Mouse (Mus musculus) C2C12 (cell line): ENCODE measurements around the gene Hist1h1d. TPM values are rescaled to one million over a fixed set of nuclear protein-coding genes. Genes with fewer than 3 reads are reported as not detected.

Experiments used
- H3K27me3 ChIP-seq: one replicate; pipeline ENCODE4 v1.6.1; 2011; ENCODE audit not compliant: control insufficient read depth, insufficient read depth, insufficient read length
- H3K36me3 ChIP-seq: one replicate; pipeline ENCODE4 v1.6.1; 2011; ENCODE audit not compliant: control insufficient read depth, insufficient read depth
- H3K4me3 ChIP-seq: one replicate; pipeline ENCODE4 v1.5.1; 2011; ENCODE audit warnings: mild to moderate bottlenecking, control low read depth; ENCODE audit not compliant: poor library complexity, insufficient read depth, severe bottlenecking
- H3K79me2 ChIP-seq: one replicate; pipeline ENCODE4 v1.6.1; 2011; ENCODE audit not compliant: control insufficient read depth, insufficient read depth
- H3K79me3 ChIP-seq: one replicate; pipeline ENCODE4 v1.6.1; 2011; ENCODE audit warnings: low read depth, control low read depth
- H3ac ChIP-seq: one replicate; pipeline ENCODE3; 2011; ENCODE audit warnings: low read depth; ENCODE audit not compliant: control insufficient read depth, insufficient read length
- CEBPB ChIP-seq: IDR thresholded peaks from one replicate; pipeline ENCODE4 v1.6.1; 2011; ENCODE audit warnings: low read depth, mild to moderate bottlenecking, control low read depth, moderate library complexity
- CTCF ChIP-seq: IDR thresholded peaks from one replicate; pipeline ENCODE4 v1.5.1; 2011; ENCODE audit not compliant: control insufficient read depth, insufficient read depth, insufficient read length
- FOSL1 ChIP-seq: IDR thresholded peaks from one replicate; pipeline ENCODE4 v1.8.0; 2011; ENCODE audit warnings: mild to moderate bottlenecking, low read length; ENCODE audit not compliant: poor library complexity, insufficient read depth, severe bottlenecking
- MAX ChIP-seq: IDR thresholded peaks from one replicate; pipeline ENCODE4 v1.6.1; 2011; ENCODE audit warnings: mild to moderate bottlenecking, control low read depth
- MYOD1 ChIP-seq: IDR thresholded peaks from one replicate; pipeline ENCODE4 v1.6.1; 2011; ENCODE audit warnings: low read depth; ENCODE audit not compliant: control insufficient read depth, insufficient read length
- MYOG ChIP-seq: IDR thresholded peaks from one replicate; pipeline ENCODE4 v1.6.1; 2011; ENCODE audit not compliant: control insufficient read depth, insufficient read length; ENCODE audit errors: extremely low read depth
- USF1 ChIP-seq: IDR thresholded peaks from one replicate; pipeline ENCODE4 v1.6.1; 2011; ENCODE audit warnings: low read depth, mild to moderate bottlenecking, control low read depth, moderate library complexity
- polyA plus RNA-seq: library from polyadenylated mRNA; unstranded; fragments of >200 nt; fragmentation: generic; extraction: Trizol; gene quantifications from one replicate; pipeline ENCODE4 v1.2.1, GENCODE M21; 2012; ENCODE audit warnings: missing spikeins

The Hist1h1d gene
- polyA plus RNA-seq, 1 experiment: 0.25 TPM

DNA sequence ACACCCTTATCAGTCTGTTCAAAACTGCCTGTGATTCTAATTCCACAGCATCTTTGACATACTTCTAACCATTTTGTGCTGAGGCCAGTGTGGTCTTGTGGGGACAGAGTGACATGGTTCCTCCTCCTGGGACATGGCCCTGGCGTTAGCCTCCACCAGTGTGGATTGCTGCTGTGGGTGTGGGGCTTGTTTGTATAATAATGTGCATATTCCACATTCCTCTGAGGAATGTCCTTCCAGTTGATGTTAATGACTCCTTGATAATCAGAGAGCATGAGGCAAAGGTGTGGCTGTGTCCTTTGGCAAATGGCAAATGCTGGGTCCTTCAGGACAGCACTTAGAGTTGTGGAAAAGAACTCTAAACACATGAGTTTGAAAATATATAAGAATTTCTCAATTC is 39.5 kb upstream of the Hist1h1d start:
- Histone ChIP-seq H3K27me3 (no peaks in the 10 kb centered on the region), H3K79me3 (no peaks in the 10 kb centered on the region), H3K79me2 (no peaks in the 10 kb centered on the region), H3K36me3 (no peaks in the 10 kb centered on the region), H3K4me3 (no peak overlapping the region), H3ac (no peak overlapping the region)
- TF ChIP-seq CEBPB (no peak), FOSL1 (no peak), MAX (no peak), MYOG (no peak), CTCF (no peak), MYOD1 (no peak), USF1 (no peak)

DNA sequence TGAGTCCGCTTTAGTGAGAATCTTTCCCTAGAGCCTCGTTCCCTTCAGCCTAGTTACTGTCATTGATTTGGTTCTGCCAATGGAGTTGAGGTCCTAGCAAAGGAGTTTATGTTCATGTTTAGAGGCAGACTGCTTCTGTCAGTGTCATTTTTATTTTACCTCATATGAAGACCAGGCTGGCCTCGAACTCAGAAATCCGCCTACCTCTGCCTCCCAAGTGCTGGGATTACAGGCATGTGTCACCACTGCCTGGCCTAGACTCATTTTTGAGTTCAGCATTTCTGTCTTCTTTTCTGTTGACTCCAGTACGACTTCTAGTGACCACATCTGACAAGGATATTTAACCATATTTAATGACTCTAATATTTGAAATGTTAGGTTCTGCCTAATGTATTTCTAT is 37.8 kb upstream of the Hist1h1d start:
- no peak overlapping the region for H3ac ChIP-seq
- H3K27me3 ChIP-seq: no peaks in the 10 kb centered on the region
- TF ChIP-seq CEBPB (no peak), MYOG (no peak), MAX (no peak), MYOD1 (no peak), CTCF (no peak), FOSL1 (no peak), USF1 (no peak)
- no peaks in the 10 kb centered on the region for H3K36me3 ChIP-seq
- no peak overlapping the region for H3K4me3 ChIP-seq
- no peaks in the 10 kb centered on the region for H3K79me3 ChIP-seq
- no peaks in the 10 kb centered on the region for H3K79me2 ChIP-seq

DNA sequence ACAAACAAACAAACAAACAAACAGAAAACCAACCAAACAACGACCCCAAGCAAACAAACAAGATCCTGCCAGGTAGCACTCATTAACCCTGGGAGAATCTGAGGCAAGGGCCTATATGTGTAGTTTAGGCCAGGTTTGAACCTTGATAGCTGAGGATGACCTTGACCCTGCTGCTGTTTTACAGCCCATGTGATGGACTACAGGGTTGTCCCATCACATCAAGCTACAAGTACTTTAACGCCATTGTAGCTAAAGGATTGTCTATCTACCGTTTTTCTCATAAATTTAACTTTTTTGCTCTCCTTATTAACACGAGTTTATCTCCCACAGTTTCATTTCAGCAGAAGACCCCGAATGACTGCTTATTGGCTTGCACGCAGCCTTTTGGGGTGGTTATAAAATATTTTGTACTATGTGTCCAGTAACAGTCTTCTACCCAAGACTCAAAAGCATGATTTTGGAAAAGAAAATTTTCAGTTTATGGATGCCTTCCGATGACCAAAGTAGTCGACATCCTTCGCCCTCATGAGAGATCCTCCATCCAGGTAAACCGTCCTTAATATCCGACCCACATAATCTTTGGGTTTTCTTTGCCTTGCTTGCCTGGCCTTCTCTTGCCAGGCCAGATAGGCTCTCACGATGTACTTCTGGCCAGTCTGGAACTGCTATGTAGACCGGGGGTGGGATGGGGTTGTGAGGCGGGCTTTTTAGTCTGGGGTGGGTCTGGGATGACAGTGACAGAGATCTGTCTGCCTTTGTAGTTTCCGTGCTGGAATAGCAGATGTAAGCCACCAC is 37.0 kb upstream of the Hist1h1d start:
- no peaks in the 10 kb centered on the region for H3K27me3 ChIP-seq
- no peak overlapping the region for H3K4me3 ChIP-seq
- no peaks in the 10 kb centered on the region for H3K79me3 ChIP-seq
- no peak for TF ChIP-seq MYOD1
- no peak for TF ChIP-seq CTCF
- no peak for TF ChIP-seq MYOG
- no peak for TF ChIP-seq FOSL1
- TF ChIP-seq CEBPB: no peak
- no peak for TF ChIP-seq USF1
- no peak for TF ChIP-seq MAX
- H3ac ChIP-seq: no peak overlapping the region
- H3K79me2 ChIP-seq: no peaks in the 10 kb centered on the region
- H3K36me3 ChIP-seq: no peaks in the 10 kb centered on the region

DNA sequence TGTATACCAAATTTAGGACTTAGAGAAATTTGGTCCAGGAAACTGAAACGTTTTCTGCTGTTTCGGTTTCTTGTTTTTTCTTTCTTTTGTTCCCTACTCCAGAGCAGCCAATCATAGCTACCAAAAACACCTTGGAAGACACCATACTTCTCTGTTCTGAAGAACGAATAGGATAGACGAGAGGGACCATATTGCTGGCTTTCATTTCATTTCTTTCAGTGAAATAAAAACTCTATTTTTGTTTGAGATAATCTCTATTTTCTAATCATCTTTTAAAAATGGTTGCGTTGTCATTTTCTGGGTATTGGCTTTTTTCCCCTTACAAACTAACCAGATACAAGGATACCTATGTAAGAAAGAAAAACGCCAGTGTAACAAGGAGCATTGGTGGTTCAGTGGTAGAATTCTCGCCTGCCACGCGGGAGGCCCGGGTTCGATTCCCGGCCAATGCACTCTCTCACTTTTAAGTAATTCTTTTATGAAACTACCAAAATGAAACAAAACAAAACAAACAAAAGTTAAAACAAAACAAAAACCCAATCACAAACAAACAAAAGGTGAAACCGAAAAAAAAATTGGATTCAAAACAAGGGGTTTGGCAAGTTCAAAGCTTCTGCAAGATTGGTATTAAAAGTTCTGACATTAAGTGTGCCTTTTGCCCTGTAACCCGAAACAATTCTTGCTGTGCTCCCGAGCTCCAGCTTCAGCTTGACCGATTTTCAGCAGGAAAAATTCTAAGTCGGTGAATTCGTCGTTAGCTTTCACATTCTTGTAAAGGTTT is 36.0 kb upstream of the Hist1h1d start:
- Histone ChIP-seq H3K4me3 (peak overlapping the region; percentile 31), H3K36me3 (no peaks in the 10 kb centered on the region), H3K79me2 (no peaks in the 10 kb centered on the region), H3K27me3 (no peaks in the 10 kb centered on the region), H3K79me3 (no peaks in the 10 kb centered on the region), H3ac (no peak overlapping the region)
- TF ChIP-seq MAX (no peak), FOSL1 (no peak), MYOG (no peak), MYOD1 (no peak), CEBPB (no peak), USF1 (no peak), CTCF (no peak)

GRCm38 (mm10) chr13:23517603-23518294 is 35.3 kb upstream of the Hist1h1d start:
- Histone ChIP-seq H3K79me2 (no peaks in the 10 kb centered on the region), H3K36me3 (no peaks in the 10 kb centered on the region), H3K79me3 (no peaks in the 10 kb centered on the region), H3K4me3 (peak overlapping the region; percentile 33), H3ac (peak overlapping the region; percentile 40), H3K27me3 (no peaks in the 10 kb centered on the region)
- no peak for TF ChIP-seq MYOD1
- TF ChIP-seq CEBPB: peak; percentile 14
